Mouse (Mus musculus) G1E (cell line): ENCODE results near the gene Pde6d.

ENCODE experiments used
- CTCF ChIP-seq: IDR thresholded peaks from 2 replicates; pipeline ENCODE4 v1.5.1; 2012; ENCODE audit warnings: low read depth, low read length, inconsistent platforms, mixed read lengths
- TAL1 ChIP-seq: conservative IDR thresholded peaks from 2 replicates; pipeline ENCODE4 v1.6.1; 2012; ENCODE audit warnings: low read depth, low read length, inconsistent platforms, mixed read lengths

DNA sequence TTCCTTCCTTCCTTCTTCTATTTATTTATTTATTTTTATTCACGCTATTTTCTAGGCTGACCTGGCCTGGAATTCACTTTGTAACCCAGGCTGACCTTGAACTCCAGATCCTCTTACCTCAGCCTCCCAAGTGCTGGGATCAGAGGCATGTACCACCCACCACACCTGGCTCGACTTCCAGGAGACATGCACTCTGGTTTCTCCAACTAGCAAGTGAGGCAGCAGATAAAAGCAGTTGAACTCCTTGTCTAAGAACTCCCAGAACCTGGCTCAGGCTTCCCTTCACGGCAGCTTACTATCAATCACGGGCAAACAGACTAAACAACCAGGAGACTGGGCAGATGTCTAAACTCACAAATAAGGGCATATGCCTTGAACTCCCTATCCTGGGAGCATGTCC lies 81.7 kb downstream of the Pde6d start:
- TF ChIP-seq CTCF (no peak), TAL1 (no peak)
